Comparison of ENCODE assay signal across 13 mouse cellular contexts in the genomic region with DNA sequence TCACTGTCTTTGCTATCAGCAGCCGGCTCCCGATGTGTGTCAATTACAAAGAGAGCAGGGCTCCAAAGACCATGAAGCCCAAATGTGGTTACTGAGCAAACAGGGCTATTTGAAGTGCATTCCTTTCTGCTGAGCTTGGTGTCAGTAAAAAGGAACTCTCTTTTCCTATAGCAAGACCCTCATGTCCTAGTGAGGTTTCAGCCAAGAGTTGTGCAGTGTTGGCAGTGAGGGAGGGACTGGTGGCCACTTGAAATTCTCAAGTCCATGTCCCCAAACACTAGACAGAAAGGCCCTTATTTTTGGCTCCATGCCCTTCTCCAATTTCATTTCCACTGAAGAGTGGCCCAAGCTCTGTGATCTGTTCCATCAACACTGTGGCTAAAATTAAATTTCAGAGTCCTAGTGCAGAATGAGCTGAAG.
DNase-seq lines count a peak whose midpoint lies in the region; ATAC-seq and TF ChIP-seq lines count a peak whose summit lies in the region.
"Had no signal": no experiment of that assay in that cellular context is flagged by ENCODE, and none has a peak within 500 bp of the region (broad histone marks: within the 10 kb centered on the region; RNA-seq: fewer than 3 reads in every experiment).

No protein-coding gene starts in this region.

- no peak for TF ChIP-seq CTCF in gastrocnemius, adult 2 months (IDR thresholded peaks at IDR 0.05)
- TF ChIP-seq CTCF in lung, adult 2 months (IDR thresholded peaks at IDR 0.05; ENCODE audit: insufficient read depth, low read length) = no peak

- intact Hi-C loops in gastrocnemius, adult 2 months (cut with DNase I) = no loop called here
- intact Hi-C loops in gastrocnemius, postnatal 36 days (cut with DNase I) = no loop called here

- H3K27ac ChIP-seq in gastrocnemius, adult 2 months = peak overlapping the region; percentile 71
- H3K27ac ChIP-seq in midbrain, embryonic 14.5 days (replicated peaks; ENCODE audit: low read depth, low read length) = no peak overlapping the region
- H3K27ac ChIP-seq: forebrain, embryonic 12.5 days; left cerebral cortex, adult 2 months; limb, embryonic 15.5 days had no signal

- no peaks in the 10 kb centered on the region for H3K36me3 ChIP-seq in midbrain, embryonic 14.5 days (ENCODE audit: control insufficient read depth, insufficient read depth, low read length)
- H3K36me3 ChIP-seq: forebrain, embryonic 12.5 days; limb, embryonic 15.5 days had no signal

- WGBS in lung, adult 2 months = 44% methylated on average over 2 of the region's 2 CpGs
- WGBS in midbrain, embryonic 14.5 days = 82% methylated on average over 2 of the region's 2 CpGs

- no peak overlapping the region for H3K4me3 ChIP-seq in gastrocnemius, adult 2 months
- no peak overlapping the region for H3K4me3 ChIP-seq in lung, adult 2 months (replicated peaks; ENCODE audit: extremely low read depth, low read depth, low read length)
- no peak overlapping the region for H3K4me3 ChIP-seq in midbrain, embryonic 14.5 days (replicated peaks; ENCODE audit: low read depth, low read length)
- H3K4me3 ChIP-seq: forebrain, embryonic 12.5 days; left cerebral cortex, adult 2 months; limb, embryonic 15.5 days had no signal

- no peak for ATAC-seq in midbrain, embryonic 14.5 days (ENCODE audit: low FRiP score, low TSS enrichment)

- no peak overlapping the region for H3K9ac ChIP-seq in midbrain, embryonic 14.5 days (replicated peaks; ENCODE audit: low read length)
- H3K9ac ChIP-seq: forebrain, embryonic 12.5 days; limb, embryonic 15.5 days had no signal

- no peak for TF ChIP-seq POLR2A in lung, adult 2 months (IDR thresholded peaks at IDR 0.05; ENCODE audit: borderline replicate concordance, extremely low read depth, low read depth, low read length)

- H3K27me3 ChIP-seq in midbrain, embryonic 14.5 days (ENCODE audit: control insufficient read depth, insufficient read depth, low read length) = no peaks in the 10 kb centered on the region
- H3K27me3 ChIP-seq: forebrain, embryonic 12.5 days; limb, embryonic 15.5 days had no signal

- DNase-seq in gastrocnemius, adult 2 months = peak; percentile 47
- no peak for DNase-seq in gastrocnemius, postnatal 36 days
- peak; percentile 20 to 35 for DNase-seq in heart, adult 9 months (ENCODE audit: low spot score in 2 of 2)
- peak; percentile 33 for DNase-seq in lung, adult 2 months
- no peak for DNase-seq in urinary bladder, postnatal 4 days (ENCODE audit: low spot score in 2 of 2)
- DNase-seq in midbrain, embryonic 14.5 days = no peak
- no peak for DNase-seq in adrenal gland, postnatal 14 days
- DNase-seq in spleen, adult 12 weeks (ENCODE audit: low spot score) = no peak
- DNase-seq: adrenal gland, postnatal 10 days; kidney, postnatal 4 days had no signal

- no peak overlapping the region for H3K4me2 ChIP-seq in midbrain, embryonic 14.5 days (ENCODE audit: low read length)
- H3K4me2 ChIP-seq: forebrain, embryonic 12.5 days; limb, embryonic 15.5 days had no signal

- no peaks in the 10 kb centered on the region; the same call in 1 of the 2 replicates for H3K4me1 ChIP-seq in lung, adult 2 months (ENCODE audit: control insufficient read depth, insufficient read depth, low read length)
- no peaks in the 10 kb centered on the region for H3K4me1 ChIP-seq in midbrain, embryonic 14.5 days (ENCODE audit: control insufficient read depth, insufficient read depth, low read length)
- H3K4me1 ChIP-seq: forebrain, embryonic 12.5 days; limb, embryonic 15.5 days had no signal

- H3K9me3 ChIP-seq in midbrain, embryonic 14.5 days (ENCODE audit: control insufficient read depth, low read length) = no peaks in the 10 kb centered on the region
- H3K9me3 ChIP-seq: forebrain, embryonic 12.5 days; limb, embryonic 15.5 days had no signal

Comparison
In these comparisons a context has a peak if more than half of its experiments do, and no peak if none do; other contexts are left out.
1. DNase-seq: peak in gastrocnemius, adult 2 months (single experiment), heart, adult 9 months (2 of 2) and lung, adult 2 months (single experiment); none in gastrocnemius, postnatal 36 days (0 of 2), urinary bladder, postnatal 4 days (0 of 2), midbrain, embryonic 14.5 days (single experiment), adrenal gland, postnatal 14 days (single experiment) and spleen, adult 12 weeks (single experiment).